Mouse (Mus musculus) gastrocnemius, postnatal 10 days (tissue): ENCODE data around the gene Themis2. TPM values are rescaled to one million over a fixed set of nuclear protein-coding genes. Genes with fewer than 3 reads are reported as not detected.
"Not testable (repeated sequence)": the region's sequence is repeated elsewhere in the genome, so short reads cannot be mapped to it uniquely, and the experiment has no call there.

Experiments used
- DNase-seq: peaks from one replicate; pipeline ENCODE4 v3.0.0; 2021; ENCODE audit warnings: mixed read lengths
- total RNA-seq, 2 experiments: library from RNA; stranded (reverse); gene quantifications; 2 replicates each; pipeline ENCODE4 v1.2.3; 2021

Themis2 gene
- total RNA-seq, 2 experiments from 2014 or later = 1.6 to 2.8 TPM

DNA sequence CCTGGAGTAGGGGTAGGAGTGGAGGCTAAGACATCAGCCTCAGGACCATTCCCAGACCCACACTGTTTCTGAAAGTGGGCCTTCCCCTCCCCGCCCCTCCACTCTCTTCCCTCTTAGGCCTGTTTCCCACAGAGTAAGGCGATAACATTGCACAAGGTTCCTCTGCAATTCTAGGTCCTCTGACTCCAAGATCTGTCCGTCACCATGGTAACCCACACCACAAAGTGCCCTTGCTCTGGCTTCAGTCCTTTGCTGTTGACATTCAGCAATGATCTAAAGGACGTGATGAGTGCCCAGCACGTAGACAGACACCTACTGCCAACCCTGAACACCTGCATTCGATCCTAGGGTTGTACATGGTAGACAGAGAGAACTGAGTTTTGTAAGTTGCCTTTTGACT, 43.2 kb downstream of the Themis2 start:
- DNase-seq = no peak

DNA sequence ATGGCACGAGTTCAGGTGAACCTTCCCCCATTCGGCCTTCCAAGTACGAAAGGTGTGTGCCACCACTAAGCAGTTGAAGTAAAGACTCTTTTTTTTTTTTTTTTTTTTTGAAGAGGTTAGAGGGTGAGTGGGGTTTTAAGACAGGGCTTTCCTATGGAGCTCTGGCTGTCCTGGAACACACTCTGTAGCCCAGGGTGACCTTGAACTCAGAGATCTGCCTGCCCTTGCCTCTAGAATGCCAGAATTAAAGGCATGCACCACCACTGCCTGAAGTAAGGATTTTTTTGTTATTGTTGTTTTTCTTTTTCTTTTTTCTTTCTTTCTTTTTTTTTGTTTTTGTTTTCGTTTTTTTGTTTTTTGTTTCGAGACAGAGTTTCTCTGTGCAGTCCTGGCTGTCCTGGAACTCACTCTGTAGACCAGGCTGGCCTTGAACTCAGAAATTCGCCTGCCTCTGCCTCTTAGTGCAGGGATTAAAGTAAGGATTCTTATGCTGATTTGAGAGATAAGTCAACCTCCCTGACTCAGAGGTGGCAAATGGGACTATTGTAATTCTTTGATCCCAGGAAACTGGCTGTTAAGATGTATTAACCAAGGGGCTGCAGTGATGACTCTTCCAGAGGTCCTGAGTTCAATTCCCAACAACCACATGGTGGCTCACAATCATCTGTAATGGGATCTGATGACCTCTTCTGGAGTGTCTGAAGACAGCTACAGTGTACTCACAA, 46.8 kb downstream of the Themis2 start:
- DNase-seq = no peak

DNA sequence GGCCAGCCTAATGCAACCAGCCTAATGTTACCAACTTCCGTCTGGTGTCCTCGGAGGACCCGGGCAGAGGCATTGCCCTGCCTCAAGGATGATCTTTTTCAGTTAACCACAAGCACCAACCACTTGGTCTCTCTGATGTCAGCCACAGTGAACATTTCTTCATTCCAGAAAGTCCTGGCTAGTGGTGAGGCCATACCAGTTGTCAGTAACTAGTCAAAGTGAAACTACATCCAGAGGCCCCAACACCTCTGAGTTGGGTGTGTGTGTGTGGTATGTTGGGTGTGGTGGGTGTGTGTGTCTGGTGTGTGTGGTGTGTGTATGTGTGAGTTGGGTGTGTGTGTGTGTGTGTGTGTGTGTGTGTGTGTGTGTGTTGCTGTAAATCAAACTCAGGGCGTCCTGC, 47.4 kb downstream of the Themis2 start:
- no peak for DNase-seq

DNA sequence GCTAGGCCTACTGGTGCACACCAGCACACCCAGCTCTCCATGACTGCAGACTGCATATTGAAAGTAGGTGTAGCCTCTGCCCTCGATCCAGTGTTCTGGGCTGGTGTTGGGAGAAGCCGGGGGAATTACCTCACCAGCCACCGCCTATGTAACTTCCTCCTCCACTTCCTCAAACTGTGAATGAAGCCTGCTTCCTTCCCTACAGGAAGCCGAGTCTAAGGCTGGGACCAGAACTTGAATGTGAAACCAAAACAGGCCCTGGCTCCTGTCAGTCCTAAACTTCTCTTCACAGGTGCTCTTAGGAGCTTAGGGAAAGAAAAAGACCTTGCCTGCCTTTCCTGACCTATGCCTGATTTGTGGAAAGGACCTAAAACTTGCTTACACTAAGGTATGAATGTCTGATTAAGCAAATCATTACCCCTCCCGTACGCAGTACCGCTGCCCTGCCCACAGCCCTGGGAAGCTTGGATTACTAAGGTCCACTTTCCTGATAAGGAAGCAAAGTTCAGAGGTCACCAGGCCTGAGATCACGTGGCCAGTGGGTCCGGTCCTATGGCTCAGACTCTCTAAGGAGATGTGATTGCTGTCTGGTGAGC, 48.4 kb downstream of the Themis2 start:
- no peak for DNase-seq

DNA sequence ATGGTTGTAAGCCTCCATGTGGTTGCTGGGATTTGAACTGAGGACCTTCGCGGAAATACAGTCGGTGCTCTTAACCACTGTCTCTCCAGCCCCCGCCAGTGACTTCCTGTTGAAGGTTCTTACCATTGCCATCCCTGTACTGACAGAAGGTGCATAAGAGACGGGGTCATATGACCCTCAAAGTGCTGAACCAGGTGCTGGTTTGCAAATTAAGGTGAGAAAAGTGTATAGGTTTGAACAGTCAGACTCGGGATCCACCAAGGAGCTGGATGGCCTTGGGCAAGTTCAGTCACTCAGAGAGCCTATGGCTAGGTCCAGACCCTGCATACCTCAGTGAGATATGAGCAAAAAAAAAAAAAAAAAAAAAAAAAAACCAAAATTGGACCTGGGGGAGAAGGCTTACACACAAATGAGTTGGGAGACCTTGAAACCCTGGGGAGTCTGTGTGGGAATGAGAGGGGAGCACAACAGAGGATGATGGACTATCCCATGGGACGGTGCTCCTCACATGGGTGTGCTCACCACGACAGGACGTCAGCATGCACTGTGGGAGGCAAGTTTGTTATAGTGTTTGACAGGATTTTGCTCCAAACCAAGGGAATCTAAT, 49.2 kb downstream of the Themis2 start:
- no peak for DNase-seq

DNA sequence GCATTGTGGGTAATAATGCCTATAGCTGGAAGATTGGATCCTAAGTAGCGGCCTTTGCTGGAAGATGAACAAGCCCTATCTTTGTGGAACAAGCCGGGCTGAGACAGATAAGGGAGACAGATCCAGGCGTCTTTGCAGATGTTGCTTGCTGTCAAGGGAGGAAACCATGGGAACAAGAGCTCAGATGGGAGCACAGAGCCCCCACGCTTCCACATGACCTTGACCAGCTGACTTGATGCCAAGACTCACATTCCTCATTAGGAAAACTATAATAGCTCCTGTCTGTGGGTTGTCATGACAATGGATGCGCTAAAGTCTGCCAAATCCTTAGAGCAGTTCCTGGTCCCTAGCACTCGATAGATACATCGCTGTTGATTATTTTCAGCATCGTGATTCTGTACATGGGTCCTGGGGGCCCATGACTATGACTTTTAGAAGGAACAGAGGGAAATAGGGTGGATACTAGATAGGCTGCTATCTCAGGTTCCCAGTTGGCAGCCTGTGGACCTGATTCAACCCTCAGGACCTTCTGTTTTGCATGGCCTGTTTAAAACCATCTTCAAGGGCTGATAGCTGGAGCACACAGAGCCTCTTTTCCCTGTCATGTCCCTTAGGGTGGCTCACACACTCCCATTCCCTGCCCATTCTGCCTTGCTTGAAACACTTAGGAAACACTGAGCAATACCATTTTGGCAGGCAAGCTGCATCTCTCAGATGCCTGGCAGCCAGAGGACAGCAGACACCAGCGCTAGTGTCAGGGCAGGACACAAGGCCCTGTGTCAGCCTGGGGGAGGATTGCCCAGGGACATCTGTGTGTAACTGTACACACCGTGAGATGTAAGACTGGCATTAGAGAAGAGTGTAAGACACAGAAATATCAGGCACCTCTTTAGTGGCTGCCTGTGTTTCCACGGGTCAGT, 51.9 kb downstream of the Themis2 start:
- DNase-seq = no peak

DNA sequence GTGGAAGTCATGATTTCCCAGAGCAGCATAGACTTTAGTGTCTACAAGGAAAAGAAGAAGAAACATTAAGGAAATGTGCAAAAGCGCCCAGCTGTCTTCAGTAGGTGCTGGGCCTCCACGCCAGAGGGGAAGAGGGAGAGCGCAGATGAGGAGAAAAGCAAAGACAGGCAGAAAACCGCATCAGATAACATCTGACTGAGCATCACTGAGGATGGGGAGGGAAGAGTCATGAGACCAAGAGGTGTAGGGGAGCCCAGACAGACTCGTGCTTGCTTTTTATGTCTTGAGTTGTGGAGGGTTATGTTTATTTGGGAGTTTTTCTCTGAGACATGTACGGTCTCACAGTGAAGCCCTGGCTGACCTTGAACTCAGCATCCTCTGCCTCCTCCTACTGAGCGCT, 54.7 kb downstream of the Themis2 start:
- no peak for DNase-seq

DNA sequence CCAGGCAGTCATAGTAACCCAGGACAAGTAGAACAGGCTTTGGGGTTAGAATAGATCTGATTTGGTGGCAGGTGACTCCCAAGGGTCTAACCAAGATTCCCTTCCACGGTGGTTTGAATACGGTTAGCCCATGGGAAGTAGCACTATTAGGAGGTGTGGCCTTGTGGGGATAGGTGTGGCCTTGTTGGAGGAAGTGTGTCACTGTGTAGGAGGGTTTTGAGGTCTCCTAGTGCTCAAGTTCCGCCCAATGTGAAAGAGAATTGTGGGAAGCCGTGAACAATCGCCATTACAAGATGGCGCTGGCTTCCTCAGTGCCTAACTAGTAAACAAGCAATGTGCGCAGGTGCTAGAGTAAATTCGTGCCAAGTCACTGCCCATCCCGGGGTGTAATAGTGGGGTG, 59.0 kb downstream of the Themis2 start:
- DNase-seq = not testable (repeated sequence)

DNA sequence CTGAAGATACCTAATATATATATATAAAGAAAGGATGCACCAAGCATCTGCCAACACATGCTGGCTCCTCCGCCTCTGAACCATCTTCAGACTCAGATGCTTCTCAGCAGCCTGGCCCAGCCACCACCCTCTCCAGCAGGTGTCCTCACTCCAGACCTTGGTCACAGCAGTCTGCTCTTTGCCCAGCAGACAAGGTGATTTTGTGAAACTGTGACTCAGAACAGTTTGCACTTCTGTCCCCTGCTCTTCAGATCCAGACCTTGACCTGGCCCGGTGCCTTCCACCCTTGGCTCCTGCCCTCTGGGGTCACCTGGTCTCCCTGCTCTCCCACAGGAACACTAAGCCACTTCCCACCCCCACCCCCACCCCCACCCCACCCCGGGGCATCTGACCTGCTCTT, 60.3 kb downstream of the Themis2 start:
- no peak for DNase-seq

DNA sequence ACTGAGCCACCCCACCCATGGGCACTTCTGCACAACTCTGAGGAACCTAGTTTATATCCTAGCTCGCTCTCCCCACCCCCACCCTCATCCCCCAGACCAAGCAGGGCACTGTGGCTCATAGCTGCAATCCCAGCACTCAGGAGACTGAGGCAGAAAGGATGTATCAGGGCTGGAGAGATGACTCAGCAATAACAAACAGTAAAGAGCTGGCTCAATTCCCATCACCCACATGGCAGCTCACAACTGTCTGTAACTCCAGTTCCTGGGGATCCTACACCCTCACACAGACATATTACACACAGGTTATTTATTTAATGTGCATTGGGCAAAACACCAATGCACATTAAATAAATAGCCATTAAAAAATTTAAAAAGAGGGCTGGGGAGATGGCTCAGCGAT, 60.8 kb downstream of the Themis2 start:
- no peak for DNase-seq

DNA sequence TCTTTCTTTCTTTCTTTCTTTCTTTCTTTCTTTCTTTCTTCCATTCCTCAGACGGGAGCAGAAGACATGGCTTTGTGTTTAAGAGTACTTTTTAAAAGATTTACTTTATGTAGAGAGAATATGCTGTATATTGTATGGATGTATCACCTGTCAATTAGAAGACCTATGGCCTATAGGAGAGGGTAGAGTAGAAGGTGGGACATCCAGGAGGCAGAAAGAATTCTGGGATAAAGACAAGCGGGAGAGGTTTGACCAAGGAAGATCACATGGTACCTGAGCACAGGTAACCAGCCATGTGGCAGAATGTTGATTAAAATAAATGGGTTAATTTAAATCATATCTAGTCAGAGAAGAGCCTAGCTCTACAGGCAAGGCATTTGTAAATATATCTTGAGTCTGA, 61.4 kb downstream of the Themis2 start:
- no peak for DNase-seq

DNA sequence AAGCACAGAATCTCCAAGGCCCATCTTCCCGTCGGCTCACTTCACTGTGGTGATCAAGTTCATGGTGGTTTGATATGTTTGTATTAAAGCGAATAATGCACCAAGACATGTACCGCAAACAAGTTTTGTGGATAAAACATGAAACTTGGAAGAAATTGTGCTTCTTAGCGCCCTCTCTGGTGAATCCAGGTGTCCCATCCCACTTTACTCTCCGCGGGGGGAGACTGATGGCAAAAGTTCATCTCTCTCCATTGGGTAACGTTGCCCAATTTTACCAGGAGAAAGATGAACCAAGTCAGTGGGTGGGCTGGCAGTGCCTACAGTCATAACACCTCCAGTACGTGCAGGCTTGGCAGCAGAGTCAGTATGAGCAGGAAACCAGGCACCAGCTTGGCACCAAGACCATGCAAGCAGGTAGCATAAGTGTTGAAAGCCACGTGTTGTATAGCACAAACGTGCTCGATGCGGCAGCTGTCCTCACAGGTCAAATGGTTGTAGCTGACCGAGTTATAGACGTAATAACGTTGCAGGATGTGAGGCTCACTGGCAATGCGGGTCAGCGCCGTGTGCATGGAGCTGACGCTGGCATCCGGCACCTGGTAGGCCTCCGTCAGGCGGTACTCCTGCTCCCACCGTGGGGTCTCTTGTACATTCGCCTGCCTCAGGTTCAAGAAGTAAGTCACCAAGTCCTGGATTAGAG, 63.0 kb downstream of the Themis2 start:
- DNase-seq = no peak

DNA sequence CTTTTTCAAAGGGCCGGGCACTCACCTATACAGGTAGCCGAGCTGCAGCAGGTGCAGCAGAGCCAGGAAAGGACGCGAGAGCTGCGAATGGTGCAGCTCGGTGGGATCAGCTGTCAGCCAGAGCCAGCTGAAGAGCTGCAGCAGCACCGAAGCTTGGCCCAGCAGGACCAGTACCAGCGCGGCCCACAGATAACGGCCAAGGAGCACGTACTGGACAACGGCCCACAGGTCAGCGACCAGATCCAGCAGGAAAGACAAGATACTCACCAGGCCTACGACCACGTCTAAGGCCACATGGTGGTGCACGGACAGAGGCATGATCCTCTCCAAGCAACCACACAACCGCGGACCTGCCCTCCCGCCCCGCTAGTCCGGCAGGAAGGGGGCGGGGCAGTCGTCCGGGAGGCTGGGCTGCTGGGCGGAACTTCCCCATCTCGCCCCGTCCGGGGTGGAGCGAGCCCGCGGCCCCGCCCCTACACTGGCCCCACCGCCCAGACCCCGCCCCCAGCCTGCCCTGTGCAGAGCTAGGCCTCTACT, 64.0 kb downstream of the Themis2 start, which contains the start of gene Xkr8:
Gene Xkr8, minus strand, starts transcription at position 399 of the 537 bp plus-strand sequence.
- DNase-seq = peak; percentile 95

Other genes starting within 250 kb of the Themis2 start
- gene Ptafr, start 232.3 kb downstream of the Themis2 start, total RNA-seq = 1 to 10 TPM; 2.0 to 2.8 TPM
- gene Eya3, start 157.4 kb downstream of the Themis2 start, total RNA-seq = 10 to 100 TPM; 13.5 to 16.8 TPM
- 1 to 10 TPM; 2.3 to 2.6 TPM for gene Xkr8, start 63.8 kb downstream of the Themis2 start, total RNA-seq
- gene Smpdl3b, start 39.1 kb downstream of the Themis2 start, total RNA-seq = 1 to 10 TPM; 2.8 to 3.6 TPM
- 10 to 100 TPM; 16.2 to 16.8 TPM for gene Rpa2, start 28.1 kb downstream of the Themis2 start, total RNA-seq
- 10 to 100 TPM; 20.7 to 22.7 TPM for gene Ppp1r8, start 46.8 kb upstream of the Themis2 start, total RNA-seq
- gene Stx12, start 88.1 kb upstream of the Themis2 start, total RNA-seq = 10 to 100 TPM; 28.5 to 32.9 TPM
- gene Fam76a, start 126.2 kb upstream of the Themis2 start, total RNA-seq = 10 to 100 TPM; 24.6 to 27.4 TPM
- gene Fgr, start 177.7 kb upstream of the Themis2 start, total RNA-seq = under 1 TPM; 0.09 to 0.54 TPM
- gene Ahdc1, start 214.9 kb upstream of the Themis2 start, total RNA-seq = 10 to 100 TPM; 58.2 to 82.8 TPM